Mouse (Mus musculus) ES-CJ7 (cell line): ENCODE data around the gene Tepsin.

Experiments
- DNase-seq: peaks from one replicate; pipeline ENCODE4 v3.0.0; 2011; ENCODE audit warnings: low read depth, low spot score

Gene Tepsin

DNA sequence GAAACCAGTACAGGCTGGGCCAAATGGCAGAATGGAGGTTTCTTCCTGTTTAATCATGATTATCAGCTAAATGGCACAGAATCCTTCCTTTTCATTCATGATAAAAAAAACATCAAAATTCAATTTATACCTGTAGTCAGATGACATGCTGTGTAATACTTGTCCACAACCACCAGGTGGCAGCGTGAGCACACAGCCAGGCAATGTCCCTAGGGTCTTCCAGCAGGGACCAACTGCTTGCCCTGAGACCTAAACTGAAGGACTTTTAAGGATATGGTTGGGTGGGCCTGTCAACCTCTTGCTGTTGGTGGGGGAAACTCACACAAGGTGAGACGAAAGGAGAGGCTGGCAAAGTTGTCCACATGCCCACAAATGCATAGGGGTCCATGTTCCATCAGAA, 12.5 kb upstream of the Tepsin start:
- peak; percentile 63 for DNase-seq

DNA sequence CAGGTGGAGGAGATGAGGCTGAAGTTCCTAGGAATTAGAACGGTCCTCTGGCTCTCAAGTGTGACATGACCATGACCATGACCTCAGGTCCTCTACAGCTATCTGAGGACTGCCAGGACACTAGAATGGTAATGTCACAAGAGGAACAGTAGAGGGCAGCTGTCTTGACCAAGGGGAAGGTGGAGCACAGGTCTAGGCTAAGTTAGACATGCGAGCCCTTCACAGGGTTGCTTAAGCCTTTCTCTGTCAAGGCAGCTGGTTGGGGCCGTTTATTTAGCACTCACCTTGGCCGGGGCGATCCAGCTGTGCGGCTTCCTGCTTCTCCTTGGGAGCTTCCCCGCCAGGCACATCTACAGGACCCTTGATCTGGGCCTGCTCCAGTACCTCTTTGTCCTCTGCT, 12.0 kb upstream of the Tepsin start:
- DNase-seq, result peak; percentile 64

DNA sequence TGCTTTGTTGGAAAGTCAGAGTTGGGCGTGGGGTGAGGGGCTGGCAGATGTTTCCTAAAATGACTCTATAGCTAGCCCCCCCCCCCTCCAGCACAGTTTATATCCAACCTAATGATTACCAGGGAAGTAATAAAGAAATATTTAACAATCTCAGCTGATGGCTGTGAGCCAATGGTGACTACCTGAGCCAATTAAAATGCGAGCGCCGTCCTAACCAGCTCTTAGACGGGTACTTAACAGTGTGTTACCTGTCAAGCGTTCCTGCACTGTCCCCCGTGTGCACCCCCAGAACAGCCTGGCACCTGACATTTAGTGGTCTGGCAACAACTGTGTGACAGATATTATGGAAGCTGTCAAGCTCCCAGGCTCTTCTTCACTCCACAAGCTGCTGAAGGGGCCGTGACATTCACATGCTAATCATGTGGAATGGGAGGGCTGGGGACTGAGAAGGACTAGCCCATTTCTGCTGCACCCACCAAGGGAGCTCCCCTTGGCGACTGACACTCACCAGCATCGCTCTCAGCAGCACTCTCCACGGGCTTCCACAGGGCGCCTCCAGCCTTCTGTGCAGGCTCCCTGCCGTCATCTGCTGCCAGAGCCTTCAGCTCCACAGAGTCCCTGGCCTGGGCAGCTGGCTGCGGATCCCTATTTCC, 11.2 kb upstream of the Tepsin start:
- DNase-seq, result peak; percentile 52

DNA sequence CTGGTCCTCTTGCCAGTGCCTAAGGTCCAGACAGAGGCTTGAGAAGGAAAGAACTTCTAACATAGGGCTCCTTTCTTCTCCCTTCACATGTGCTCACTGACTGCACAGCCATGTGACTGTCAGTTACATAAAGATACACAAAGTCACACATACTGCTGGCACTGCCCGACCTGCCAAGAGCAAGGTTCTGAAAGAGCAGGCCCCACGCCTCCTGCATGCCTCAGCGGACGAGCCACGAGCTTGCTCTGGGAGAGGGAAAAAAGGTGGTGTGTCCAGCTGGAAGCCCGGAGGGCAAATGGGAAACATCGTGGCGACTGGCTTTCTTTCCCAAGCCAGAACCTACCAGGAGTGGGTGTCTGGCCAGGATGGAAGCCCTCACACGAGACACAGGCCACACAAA, 9.3 kb upstream of the Tepsin start:
- DNase-seq, result no peak

DNA sequence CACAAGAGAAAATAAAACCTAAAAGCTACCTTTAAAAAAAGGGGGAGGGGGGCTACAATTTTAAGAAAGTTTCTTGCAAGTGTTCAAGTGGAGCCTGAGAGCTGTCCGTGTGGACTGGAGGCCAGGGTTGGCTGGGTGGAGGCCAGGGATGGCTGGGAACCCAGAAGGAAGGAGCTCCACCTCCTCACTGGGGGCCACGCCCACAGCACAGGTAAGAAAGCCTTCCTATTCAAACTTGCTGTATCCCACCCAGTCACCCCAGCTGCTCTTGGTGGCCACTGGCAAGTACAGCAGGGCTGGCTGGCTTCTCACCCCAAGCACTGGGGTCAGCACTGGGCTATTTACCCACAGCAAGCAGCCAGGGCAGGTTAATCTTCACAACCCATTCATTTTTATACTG, 8.5 kb upstream of the Tepsin start:
- DNase-seq, result no peak

DNA sequence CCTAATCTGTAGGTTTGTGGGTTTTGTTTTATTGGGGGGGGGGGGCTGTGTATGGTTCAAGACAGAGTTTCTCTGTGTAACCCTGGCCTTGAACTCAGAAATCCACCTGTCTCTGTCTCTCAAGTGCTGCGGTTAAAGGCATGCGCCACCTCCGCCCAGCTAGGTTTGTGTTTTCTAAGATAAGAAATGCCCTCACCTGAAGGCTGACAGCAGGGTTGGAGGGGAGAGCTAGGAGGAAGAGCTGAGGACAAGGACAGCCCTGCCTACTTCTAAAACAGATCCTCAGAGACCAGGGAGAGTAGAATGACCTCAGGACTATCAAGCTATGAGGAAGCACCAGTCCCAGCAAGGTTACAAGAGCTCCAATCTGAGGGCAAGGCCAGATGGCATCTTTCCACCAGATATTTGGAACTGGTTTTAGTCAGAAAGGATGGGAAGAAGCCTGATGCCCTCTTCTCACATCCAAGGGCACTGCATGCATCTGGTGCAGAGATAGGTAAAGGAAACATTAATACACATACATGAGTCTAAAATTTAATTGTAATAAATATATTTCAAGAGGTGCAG, 5.0 kb upstream of the Tepsin start:
- no peak for DNase-seq

DNA sequence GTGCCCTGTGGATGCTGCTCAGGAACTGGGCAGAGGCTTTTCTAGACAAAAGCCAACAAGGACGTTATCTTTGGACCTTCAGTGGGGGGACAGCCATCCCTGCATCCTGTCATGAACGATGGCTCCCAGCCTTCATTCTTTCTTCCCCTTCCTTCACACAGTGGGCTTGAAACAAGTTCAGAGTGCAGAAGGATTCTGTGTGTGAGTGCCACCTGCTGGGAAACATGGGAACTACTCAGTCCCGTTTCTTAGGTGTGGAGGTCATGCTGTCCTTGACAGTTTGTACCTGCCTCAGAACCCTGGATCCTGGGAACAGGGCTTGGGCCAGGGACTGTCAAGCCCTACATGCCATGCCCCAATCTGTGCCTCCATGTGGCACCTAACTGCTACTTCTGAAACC, 2.5 kb upstream of the Tepsin start:
- DNase-seq, result peak; percentile 91

DNA sequence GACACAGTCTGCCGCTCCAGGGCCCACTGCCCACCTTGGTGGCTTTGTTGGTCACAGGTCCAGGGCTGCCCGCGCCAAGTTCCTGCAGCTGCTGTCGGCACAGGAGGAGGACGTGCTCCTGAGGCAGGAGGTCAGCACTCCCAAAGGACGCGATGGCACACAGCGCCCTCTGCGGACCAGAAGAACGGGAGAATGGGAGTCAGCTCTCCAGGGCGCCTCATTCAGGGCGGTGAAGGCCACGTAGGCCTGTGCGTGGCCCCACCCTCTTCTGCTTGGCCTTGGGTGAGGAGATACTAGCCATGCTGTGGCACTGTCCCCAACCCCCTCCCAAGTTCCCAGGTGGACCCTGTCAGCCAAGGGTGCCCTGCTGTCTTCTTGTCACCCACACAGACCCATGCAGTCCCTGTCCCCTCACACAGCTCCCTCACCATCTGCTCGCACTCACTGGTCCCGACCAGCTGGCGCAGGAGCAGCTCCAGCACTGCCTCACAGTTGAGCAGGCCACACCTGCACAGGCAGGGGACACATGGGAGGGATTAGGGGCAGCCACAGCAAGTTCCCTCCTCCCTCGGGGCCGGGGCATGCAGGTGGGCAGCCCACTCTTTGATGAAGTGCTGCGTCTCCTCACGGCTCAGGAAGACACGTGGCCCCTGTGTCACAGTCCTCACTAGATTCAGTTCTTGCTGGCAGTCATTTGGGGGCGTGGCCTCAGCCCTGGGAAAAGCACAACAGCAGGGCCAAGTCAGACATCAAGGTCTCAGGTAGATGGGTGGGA, 5.5 kb downstream of the Tepsin start:
- peak; percentile 48 for DNase-seq

DNA sequence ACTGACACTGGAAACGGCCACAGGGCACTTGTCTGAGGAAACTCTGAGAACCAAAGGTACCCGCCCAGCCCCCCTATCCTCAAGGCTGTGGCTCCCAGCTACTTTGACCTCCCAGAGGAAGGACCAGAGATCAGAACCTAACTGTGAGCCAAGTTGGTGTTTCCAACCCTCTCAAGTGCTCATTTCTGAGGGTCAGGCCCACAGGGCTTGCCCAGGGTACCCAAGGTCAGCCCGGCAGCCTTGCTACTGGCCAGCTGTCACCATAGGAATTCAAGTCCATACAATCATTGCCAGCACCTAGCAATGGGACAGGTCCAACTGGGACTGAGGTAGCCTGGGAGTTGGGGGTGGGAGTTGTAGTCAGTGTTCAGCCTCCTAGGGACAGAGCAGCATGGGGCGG, 7.9 kb downstream of the Tepsin start:
- no peak for DNase-seq

DNA sequence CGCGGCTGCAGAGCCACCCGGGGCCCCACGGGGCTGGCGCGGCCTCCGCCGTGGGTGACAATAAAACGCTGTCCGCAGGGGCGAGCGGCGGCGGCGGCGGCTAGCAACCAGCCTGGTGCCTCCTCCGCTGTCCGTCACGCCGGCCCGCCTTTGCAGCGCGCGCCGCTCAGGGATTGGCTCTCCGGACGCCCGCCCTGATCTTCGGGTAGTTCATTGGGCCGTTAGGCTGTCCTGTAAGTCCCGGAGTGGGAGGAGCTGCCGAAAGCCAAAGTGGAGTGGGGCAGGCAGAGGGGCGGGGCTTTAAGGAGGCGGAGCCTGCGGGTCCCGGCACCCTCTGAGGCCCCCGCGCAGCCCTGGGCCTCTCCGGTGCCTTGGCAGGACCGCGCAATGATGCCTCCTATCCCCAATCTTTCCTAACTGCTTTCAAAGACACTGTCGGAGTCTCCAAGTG, 11.8 kb downstream of the Tepsin start, which contains the start of gene Cep131:
Gene Cep131, minus strand, starts transcription at position 126 of the 451 bp plus-strand sequence.
- DNase-seq, result peak; percentile 96

DNA sequence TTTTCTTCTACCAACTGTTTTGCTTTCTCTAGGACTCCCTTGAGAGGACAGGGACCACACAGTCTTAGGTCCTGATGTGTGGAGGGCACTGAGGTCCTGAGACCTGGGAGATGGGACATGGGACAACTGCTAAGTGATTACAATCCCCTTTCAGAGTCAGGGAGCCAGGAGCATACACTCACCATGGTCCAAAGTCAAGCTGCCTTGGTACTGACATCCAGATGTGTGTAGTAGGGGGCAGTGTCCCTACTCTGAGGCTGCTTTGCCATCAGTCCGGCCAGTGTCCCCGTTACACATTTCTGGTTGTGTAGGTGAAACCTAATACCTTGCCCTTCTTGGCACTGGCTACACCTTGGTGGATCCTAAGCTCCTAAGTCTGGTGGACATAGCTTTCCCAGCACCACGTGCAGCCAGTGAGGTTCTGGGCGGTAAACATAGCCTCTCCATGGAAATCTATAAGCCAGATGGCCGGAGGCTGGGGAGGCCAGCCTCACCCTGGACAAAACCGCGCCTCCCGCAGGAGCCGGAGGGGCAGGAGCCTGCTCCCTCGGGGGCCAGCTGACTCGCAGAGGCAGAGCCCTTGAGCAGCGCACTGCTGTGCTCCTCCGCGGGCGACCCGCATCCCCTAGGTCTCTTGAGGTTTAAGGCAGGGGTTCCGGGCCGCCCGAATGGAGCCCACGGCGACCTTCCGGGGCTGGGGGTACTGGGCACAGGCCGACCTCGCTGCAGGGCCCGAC, 12.5 kb downstream of the Tepsin start:
- no peak for DNase-seq

DNA sequence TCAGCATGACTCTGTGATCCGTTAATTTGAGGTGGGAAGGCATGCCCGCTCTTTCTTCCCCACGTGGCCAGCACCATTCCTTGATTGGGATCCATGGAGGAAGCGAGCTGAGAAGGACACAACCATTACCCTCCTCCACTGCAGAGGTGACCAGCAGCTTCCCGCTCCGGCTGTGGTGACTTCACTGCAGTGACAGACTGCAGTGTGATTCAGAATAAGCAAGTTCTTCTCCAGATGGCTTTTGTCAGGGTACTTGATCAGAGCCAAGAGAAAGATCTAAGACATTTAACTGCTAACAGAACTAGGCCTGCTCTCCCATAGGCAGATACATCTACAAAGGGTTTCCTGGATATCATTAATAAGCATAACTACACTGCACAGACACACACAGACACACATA, 18.2 kb downstream of the Tepsin start:
- no peak for DNase-seq

DNA sequence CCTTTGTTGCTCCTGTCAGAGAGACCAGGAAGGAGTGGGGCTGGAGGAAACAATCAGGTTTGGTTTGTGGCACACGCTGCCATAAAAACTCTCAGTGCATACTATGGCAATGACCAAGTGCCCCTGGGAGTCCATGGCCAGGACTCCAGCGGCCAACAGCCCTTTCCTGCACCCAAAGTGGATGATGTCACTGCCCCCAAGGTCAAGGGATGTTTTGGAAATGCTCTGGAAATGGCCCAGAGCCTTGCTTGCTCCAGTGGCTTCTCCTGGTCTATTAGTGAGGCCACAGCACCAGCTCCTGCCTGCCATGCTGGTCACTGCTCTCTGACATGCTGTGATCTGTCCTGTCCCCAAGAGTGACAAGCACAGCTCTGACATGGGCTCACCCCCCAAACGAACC, 22.3 kb downstream of the Tepsin start:
- no peak for DNase-seq

DNA sequence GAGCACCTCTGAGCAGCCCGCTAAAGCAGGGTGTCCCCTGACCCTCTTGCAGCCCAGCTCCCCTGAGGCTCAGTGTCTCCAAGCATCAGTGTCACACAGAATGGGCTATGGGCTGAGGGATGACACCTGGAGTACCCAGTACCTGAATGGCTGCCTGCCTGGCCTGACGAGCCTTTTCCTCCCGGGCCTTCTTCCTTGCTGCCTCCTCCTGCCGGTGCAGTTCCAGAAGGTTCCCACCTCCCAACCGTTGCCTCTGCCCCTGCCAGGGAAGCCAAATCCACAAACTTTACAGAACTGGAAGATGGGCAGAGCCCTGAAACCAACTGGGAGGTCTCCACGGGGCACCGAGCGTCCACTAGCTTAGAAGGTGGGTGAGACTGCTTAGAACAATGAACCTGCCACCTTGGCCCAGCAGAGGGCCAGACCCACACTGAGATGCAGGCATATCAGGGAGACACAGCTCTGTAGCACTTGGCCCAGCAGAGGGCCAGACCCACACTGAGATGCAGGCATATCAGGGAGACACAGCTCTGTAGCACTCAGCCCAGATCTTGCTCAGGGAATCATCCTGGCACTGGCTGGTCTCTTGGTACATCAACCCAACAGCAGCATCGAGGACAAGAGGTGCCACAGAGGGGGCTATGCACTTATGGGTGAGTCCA, 25.4 kb downstream of the Tepsin start:
- DNase-seq, result peak; percentile 36

DNA sequence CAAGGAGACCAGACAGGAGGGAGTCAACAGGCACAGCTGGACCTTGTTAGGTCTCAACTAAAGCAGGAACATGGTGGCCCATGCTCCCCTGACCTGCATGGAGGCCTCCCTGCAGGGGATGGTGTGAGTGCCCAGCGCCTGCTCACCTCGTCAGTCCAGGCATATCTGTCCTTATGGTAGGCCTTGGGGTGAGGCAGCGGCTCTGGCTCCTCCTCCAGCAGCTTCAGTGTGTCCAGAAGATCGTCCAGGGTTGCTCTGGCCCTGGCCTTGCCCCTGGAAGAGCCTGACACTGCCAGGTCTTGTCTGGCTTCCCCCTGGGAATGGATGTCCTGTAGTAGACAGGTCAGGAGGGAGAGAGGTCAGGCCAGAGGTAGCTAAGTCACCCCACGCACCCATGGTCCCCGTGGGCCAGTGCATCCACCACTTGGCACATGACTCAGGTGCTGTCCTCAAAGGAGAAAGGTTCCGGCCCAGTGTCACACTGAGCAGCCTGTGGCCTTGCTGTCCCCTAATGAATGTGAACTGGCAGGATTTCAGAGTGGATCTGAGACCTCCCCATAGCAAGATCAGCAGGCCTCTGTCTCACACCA, 26.7 kb downstream of the Tepsin start:
- no peak for DNase-seq

DNA sequence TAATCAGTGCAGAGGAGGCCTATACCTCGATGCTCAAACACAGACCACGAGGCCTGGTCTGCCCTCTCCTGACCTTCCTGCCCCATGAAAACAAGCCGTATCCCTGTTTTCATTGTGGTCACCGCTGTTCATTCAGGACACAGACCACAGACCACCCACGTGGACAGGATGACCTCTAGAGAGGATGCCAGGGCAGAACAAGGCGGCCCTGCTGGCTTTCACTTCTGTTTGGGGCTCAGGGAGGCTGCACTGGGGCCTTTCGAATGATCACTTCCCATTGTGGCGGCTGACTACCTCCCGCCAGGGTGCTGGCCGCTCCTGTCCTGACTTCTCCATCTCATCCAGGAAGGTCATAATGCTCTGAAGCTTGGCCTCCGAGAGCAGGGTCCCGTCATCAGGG, 27.5 kb downstream of the Tepsin start:
- no peak for DNase-seq

DNA sequence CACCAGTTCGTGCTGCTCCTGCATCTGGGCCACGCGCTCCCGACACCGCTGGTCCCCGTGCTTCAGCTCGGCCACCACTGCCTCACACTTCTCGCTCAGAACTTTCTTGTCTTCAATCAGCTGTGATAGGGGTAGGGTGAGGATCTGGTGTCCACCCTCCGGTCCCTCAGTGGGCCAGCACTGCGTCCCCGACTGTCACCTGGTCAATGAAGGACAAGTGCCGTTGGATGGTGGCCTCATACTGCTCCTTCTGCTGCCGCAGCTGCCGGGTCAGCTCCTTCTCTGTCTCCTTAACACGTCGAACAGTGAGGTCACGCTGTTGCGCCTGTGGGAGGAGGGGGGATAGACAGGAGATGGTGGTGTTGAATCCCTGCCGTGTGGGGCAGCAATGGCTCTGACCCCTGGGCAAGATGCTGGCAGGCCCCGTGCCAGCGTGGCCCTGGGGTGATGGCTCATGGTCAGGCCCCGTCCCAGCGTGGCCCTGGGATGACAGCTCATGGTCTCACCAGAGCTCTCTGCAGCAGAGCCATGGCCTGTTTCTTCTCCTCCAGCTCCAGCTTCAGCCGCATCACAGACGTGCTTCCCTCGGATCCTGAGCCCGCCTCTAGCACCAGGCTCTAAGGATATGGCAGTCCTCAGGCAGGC, 28.1 kb downstream of the Tepsin start:
- no peak for DNase-seq

DNA sequence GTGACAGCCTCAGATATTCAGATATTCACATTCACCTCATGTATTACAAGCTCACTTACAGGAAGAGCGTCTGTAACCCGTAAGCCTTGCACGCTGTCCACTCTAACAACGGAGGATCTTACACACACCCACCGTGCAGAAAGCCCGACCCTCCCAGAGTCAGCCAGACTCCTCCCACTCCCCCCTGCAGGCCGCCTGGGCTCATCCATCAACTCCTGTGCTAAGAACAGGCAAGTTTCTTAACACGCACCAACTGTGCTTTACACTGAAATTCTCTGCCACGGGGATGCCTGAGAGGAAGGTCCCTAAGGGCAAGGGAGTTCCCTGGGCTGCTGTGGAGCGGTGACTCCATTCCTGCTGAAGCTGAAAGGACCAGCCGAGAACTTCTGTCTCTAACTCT, 29.3 kb downstream of the Tepsin start:
- DNase-seq, result no peak

DNA sequence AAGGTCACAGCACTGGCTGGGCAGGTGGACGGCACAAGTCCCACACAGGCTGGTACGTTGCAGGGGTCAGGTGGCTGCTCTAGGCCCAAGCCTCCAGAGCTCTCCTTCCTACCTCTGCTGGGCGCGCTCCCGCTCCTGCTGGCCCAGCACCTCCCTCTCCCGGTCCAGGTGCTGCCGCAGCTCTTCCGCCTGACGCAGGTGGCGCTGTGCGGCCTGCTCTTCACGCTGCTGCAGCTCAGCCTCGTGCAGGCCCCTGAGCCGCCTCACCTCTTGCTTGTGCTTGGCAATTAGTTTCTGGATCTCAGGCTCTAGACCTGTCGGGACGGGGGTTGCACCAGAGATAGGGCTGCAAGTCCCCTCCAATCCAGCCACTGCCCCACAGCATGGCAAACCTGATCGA, 30.7 kb downstream of the Tepsin start:
- DNase-seq, result peak; percentile 74

DNA sequence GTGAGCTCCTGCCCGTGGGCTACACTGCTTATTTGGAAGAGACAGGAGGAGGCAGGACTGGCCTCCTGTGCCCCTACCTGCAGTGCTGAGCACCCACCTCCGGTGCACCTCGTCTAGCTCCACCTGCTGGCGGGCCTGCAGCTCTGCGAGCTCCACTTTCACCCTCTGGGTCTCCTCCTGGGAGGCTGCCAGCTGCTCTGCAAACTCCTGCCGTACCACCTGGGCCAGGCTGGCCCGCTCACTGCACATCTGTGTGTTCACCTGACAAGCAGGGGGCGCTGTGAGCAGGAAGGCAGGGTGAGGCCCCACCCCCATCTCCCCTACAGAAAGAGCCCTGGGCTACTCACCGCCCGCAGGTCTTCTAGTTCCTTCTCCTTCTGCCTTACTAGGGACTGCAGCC, 33.2 kb downstream of the Tepsin start:
- peak; percentile 95 for DNase-seq

DNA sequence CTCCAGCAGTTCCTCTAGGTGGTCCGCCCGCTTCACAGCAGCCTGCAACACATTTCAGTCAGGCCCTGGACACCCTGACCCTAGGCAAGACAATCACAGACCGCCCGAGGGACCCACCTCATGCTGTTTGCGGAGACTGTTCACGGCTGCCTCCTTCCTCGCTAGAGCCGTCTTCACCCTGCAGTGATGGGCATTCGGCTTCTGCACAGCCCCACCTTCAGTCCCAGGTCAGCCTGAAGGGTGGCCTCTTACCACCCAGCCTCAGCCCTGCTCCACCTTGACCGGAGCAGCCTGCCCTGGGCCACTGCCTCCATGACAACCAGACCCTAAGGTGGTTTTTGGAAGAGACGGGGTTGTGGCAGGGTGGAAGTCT, 33.9 kb downstream of the Tepsin start:
- no peak for DNase-seq
